Mouse (Mus musculus) heart, embryonic 13.5 days (tissue): ENCODE data around the gene Ndc1. TPM values are rescaled to one million over a fixed set of nuclear protein-coding genes. Genes with fewer than 3 reads are reported as not detected.
"Not testable (repeated sequence)": the region's sequence is repeated elsewhere in the genome, so short reads cannot be mapped to it uniquely, and the experiment has no call there.

Experiments used
- ATAC-seq: fragments of 200-750 bp; cut with Nextera tagmentation; 2 replicates; pipeline ENCODE4 v1.8.0; 2017; ENCODE audit warnings: moderate TSS enrichment; ENCODE audit not compliant: insufficient number of reproducible peaks, low FRiP score, low TSS enrichment; ENCODE audit errors: extremely low read depth
- H3K27ac ChIP-seq: fragments of 300-500 bp; sonication (generic); replicated peaks from 2 replicates; pipeline ENCODE4 v1.5.1; 2015; ENCODE audit warnings: moderate library complexity, mild to moderate bottlenecking, inconsistent platforms
- H3K27me3 ChIP-seq: fragments of 300-500 bp; sonication (generic); replicated peaks from 2 replicates; pipeline ENCODE4 v1.6.1; 2015; ENCODE audit warnings: mild to moderate bottlenecking, inconsistent platforms
- H3K36me3 ChIP-seq: fragments of 300-500 bp; sonication (generic); 2 replicates; pipeline ENCODE4 v1.6.1; 2015; ENCODE audit warnings: mild to moderate bottlenecking, inconsistent platforms
- H3K4me1 ChIP-seq: fragments of 300-500 bp; sonication (generic); 2 replicates; pipeline ENCODE4 v1.6.1; 2015; ENCODE audit warnings: inconsistent platforms
- H3K4me2 ChIP-seq: fragments of 300-500 bp; sonication (generic); 2 replicates; pipeline ENCODE4 v1.6.1; 2015; ENCODE audit warnings: inconsistent platforms, mild to moderate bottlenecking, moderate library complexity
- H3K4me3 ChIP-seq: fragments of 300-500 bp; sonication (generic); 2 replicates; pipeline ENCODE4 v1.5.1; 2015; ENCODE audit warnings: moderate library complexity, mild to moderate bottlenecking, inconsistent platforms
- H3K9ac ChIP-seq: fragments of 300-500 bp; sonication (generic); 2 replicates; pipeline ENCODE4 v1.6.1; 2015; ENCODE audit warnings: inconsistent platforms, mild to moderate bottlenecking, moderate library complexity
- H3K9me3 ChIP-seq: fragments of 300-500 bp; sonication (generic); 2 replicates; pipeline ENCODE4 v1.6.1; 2016; ENCODE audit warnings: inconsistent platforms
- WGBS: fragments of 180-500 bp; shearing (Covaris S2); methylation state at CpG from one replicate; pipeline ENCODE4 v1.1.7; 2015; ENCODE audit warnings: mixed read lengths; 5-methylcytosine and 5-hydroxymethylcytosine counted together
- polyA plus RNA-seq: library from polyadenylated mRNA; unstranded; fragments of >200 nt; fragmentation: Nextera tagmentation; extraction: Ambion mirVana; gene quantifications from 2 replicates; pipeline ENCODE4 v1.2.1, GENCODE M21; 2015

Gene Ndc1
- polyA plus RNA-seq, 1 experiment from 2014 or later = 24.8 TPM

DNA sequence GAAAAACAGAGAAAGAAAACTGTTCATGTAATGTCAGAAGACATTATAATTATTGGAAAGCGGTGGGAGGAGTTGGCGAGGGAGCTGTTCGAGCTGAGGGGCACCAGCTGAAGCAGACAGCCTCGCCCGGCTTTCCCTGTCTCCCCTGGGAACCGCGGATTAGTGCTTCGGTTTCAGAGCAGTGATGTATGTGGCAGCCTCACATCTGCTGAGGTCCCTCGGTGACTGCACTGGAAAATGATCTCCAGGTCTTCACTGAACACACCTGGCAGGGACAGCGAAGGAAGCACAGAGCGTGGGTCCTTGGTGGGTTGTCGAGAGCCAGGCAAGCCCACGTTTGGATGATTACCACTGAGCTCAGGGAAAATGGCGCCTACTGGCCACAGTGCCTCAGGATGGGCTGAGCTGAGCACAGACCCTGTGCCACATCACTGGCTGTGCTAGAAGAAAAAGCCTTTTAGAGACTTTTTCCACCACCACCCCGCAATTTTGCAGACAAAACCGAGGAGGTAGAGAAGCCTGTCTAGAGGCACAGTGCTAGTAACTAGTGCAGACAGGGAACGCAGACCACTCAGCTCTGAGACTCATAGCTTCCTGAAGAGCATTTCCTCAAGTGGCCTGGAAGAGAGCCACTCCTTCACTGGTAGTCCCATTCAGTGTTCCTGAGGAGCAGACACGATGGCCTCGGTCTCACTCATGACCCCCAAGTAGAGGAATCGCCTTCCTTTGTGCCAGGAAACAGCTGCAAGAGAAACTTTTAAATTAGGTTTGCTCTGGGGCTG is 18.9 kb upstream of the Ndc1 start:
- Histone ChIP-seq H3K4me2 (peak overlapping the region; percentile 26), H3K9me3 (no peaks in the 10 kb centered on the region), H3K27ac (no peak overlapping the region), H3K36me3 (peaks cover 31% of the 10 kb centered on the region), H3K9ac (no peak overlapping the region), H3K4me1 (peaks cover 6% of the 10 kb centered on the region), H3K4me3 (no peak overlapping the region), H3K27me3 (no peaks in the 10 kb centered on the region)
- ATAC-seq = no peak
- 66% methylated on average over 20 of the region's 20 CpGs for WGBS

DNA sequence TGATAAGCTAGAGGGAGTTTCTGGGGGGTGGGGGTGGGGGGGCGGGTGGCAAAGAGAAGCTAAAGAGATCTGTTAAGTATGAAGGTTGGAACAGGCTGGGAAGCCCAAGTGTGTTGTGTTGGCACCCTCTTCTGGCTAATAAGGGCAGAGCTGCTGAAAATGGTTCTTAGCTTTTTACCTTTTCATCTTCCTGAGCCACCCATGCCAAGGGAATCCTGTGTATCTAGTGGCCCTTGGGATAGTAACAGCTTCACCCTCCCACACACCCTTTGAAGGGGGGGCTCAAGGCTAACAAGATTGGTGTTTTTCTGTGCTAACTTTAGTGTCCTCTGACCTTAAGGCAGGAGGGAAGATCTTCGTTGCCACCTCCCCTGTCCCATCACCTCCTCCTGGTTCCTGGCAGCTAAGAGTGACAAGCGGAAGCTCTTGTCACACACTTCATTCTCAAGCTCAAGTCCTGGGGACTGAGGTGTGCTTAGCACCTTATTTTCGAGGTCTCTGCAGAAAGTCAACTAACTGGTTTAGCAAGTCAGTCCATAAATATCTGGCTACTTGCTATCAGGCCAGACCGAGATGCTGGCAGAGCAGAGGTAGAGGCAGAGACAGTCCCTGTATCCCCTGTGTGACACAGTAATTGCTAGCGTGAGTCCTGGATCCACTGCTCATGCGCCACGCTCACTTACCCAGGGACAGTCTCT is 18.1 kb upstream of the Ndc1 start:
- H3K9ac ChIP-seq = no peak overlapping the region
- peaks cover 31% of the 10 kb centered on the region for H3K36me3 ChIP-seq
- H3K27me3 ChIP-seq = no peaks in the 10 kb centered on the region
- H3K4me3 ChIP-seq = no peak overlapping the region
- peaks cover 6% of the 10 kb centered on the region for H3K4me1 ChIP-seq
- H3K27ac ChIP-seq = no peak overlapping the region
- 61% methylated on average over 8 of the region's 8 CpGs for WGBS
- H3K9me3 ChIP-seq = no peaks in the 10 kb centered on the region
- peak overlapping the region; percentile 26 for H3K4me2 ChIP-seq
- no peak for ATAC-seq

DNA sequence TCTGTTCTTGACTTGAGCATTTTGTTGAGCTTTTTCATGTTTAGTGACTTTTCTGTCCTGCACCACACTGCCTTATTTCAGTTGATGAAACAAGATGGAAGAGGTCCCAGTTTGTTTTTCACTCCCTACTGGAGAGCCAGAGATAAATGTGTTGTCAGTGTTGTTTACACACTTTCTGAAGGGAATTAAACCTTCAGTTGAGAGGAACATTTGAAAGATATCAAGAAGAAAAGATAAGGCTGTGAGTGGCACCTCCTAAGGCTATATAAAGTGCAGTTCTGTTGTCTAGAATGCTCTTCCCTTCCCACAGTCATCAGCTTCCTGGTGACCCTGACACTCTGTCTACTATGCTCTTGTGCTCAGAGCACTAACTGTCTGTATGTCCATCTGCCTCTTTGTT is 16.2 kb upstream of the Ndc1 start:
- no peak overlapping the region for H3K4me2 ChIP-seq
- H3K27me3 ChIP-seq = no peaks in the 10 kb centered on the region
- no peak for ATAC-seq
- peaks cover 6% of the 10 kb centered on the region for H3K4me1 ChIP-seq
- no peak overlapping the region for H3K4me3 ChIP-seq
- peaks cover 21% of the 10 kb centered on the region for H3K36me3 ChIP-seq
- no peak overlapping the region for H3K9ac ChIP-seq
- H3K9me3 ChIP-seq = no peaks in the 10 kb centered on the region
- no peak overlapping the region for H3K27ac ChIP-seq

DNA sequence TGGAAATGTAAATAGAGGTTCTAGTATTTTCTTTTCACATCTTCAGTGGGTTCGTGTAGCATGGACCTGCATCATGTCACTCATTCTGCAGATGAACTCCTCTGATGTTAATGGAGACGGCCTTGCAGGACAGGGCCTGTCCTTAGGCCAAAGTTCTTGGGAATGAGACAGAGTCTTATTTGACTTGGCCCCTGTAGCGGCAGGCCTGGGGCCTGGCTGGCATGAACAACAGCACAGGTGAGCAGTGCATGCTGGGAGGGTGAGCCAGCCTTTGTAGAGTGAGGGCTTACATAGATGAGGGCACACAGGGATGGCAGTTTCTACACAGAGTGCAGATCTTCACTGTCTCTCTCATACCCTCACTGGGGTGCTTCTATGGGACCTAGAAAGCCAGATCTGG is 14.0 kb upstream of the Ndc1 start:
- Histone ChIP-seq H3K9me3 (no peaks in the 10 kb centered on the region), H3K36me3 (peaks cover 18% of the 10 kb centered on the region), H3K4me3 (no peak overlapping the region), H3K4me1 (peaks cover 5% of the 10 kb centered on the region), H3K27ac (no peak overlapping the region), H3K27me3 (no peaks in the 10 kb centered on the region), H3K9ac (no peak overlapping the region), H3K4me2 (no peak overlapping the region)
- WGBS = 81% methylated on average over 3 of the region's 3 CpGs
- ATAC-seq = no peak

DNA sequence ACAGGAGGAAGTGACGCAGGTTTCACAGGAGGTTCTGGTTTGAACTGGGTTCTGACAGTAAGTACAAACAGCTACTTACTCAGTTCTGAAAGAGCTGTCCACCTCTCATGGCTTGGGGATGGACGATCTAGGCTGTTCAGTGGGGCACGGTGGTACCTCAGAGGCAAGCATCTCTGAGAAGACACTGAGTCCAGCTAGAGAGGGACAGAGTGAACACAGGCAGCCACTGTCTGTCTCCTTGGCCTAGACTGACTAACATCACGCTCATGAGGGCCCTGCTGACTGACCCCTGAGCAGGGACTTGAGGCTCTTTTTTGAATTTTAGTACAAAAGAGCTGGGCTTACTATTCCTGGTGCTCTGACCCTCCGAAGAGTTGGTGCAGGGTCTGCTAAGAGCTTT is 13.5 kb upstream of the Ndc1 start:
- H3K4me1 ChIP-seq = no peaks in the 10 kb centered on the region
- H3K9ac ChIP-seq = no peak overlapping the region
- H3K4me3 ChIP-seq = no peak overlapping the region
- no peaks in the 10 kb centered on the region for H3K9me3 ChIP-seq
- H3K4me2 ChIP-seq = no peak overlapping the region
- no peak for ATAC-seq
- no peak overlapping the region for H3K27ac ChIP-seq
- peaks cover 23% of the 10 kb centered on the region for H3K36me3 ChIP-seq
- H3K27me3 ChIP-seq = no peaks in the 10 kb centered on the region
- WGBS = 86% methylated on average over 5 of the region's 5 CpGs

DNA sequence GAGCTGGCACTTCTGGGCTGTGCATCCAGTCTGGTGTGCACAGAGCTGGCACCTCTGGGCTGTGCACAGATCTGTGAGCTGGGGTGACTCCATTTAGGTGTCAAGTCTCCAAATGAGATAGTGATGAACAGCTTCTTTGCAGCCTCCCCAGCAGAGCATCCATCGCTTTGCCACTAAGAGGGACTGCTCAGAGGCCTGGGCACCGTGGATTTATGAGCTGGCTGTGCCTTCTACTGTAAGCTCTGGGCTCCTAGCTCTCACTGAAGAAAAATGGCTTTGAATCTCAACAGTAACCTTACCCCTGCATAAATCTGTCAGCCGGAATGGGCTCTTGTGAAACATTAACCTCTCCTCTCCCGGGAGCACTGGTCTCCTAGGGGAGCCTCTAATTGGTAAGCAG is 13.0 kb upstream of the Ndc1 start:
- no peak overlapping the region for H3K4me3 ChIP-seq
- no peak overlapping the region for H3K4me2 ChIP-seq
- no peaks in the 10 kb centered on the region for H3K4me1 ChIP-seq
- no peaks in the 10 kb centered on the region for H3K9me3 ChIP-seq
- H3K9ac ChIP-seq = no peak overlapping the region
- H3K36me3 ChIP-seq = peaks cover 26% of the 10 kb centered on the region
- H3K27me3 ChIP-seq = no peaks in the 10 kb centered on the region
- no peak overlapping the region for H3K27ac ChIP-seq
- 57% methylated on average over 4 of the region's 4 CpGs for WGBS
- no peak for ATAC-seq

DNA sequence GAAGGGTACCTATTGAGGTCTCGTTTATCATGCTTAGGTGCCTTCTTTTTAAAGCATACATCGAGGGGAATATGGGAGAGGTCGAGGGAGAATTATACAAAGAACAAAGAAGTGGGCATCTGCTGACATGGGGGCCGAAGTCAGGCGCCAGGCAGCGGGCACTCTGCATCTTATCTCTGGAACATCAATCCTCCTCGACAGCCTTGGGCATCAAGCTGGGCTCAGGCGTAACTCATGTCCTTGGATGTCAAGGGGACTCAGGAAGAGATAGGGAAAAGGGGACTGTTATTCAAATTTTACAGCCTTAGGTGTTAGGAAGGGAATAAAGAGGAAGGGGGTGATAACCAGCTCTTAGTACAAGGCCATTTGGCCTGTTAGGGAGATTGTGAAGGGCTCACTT is 10.4 kb upstream of the Ndc1 start:
- not testable (repeated sequence) for H3K4me2 ChIP-seq, H3K9ac ChIP-seq, H3K4me1 ChIP-seq, ATAC-seq, H3K9me3 ChIP-seq, H3K4me3 ChIP-seq, H3K27me3 ChIP-seq, H3K27ac ChIP-seq
- H3K36me3 ChIP-seq = peaks cover 20% of the 10 kb centered on the region
- 52% methylated on average over 8 of the region's 8 CpGs for WGBS

DNA sequence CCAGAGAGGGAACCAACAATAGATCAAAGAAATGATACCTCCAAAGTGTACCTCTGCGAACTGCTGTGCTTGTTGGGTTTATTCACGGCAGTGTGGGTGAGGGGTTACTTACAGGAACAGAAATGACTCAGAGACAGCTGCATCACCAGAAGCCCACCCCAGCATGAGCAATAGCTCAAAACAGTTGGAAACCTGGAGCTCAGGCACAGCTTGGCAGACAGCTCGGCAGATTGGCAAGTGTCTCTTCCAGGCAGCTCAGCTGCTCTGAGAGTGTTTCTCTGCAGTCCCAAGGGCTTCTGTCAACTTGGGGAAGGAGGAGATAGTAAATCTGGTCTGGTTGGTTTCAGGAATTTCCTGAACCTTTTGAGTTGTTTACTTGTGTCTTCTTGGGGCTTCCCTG is 9.1 kb upstream of the Ndc1 start:
- ATAC-seq = no peak
- Histone ChIP-seq H3K4me3 (no peak overlapping the region), H3K9me3 (no peaks in the 10 kb centered on the region), H3K27ac (no peak overlapping the region), H3K27me3 (no peaks in the 10 kb centered on the region), H3K4me1 (no peaks in the 10 kb centered on the region), H3K36me3 (peaks cover 20% of the 10 kb centered on the region), H3K9ac (no peak overlapping the region), H3K4me2 (no peak overlapping the region)
- 78% methylated on average over 3 of the region's 3 CpGs for WGBS

DNA sequence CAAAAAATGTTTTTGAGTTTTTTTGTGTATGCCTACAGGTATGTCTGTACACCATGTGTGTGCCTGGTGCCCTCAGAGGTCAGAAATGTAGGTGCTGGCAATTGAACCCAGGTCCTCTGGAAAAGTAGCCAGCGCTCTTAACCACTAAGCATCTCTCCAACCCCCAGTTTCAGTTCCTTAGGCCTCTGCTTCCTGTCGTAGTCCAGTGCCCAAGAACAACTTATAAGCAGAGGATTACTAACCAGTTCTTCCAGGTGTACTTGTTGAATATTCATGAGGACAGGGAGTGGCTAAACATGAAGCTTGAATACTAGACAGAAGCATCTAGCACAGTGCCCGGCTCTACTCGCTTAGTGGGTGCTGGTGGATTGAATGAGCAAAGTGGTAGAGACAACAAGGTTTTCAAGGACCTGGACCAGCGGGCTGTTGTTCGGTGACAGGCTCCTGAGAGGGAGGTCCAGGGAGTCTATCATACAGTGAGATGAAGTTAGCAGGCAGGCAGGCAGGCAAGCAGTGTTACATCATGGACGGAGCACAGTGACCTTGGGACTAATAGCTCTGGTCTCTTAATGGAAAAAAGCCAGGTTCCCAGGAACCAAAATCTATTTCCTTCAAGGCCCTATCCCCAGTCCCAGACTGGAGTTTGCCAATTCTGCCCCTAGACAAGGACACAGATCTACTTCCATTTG is 7.0 kb upstream of the Ndc1 start:
- Histone ChIP-seq H3K9ac (no peak overlapping the region), H3K9me3 (no peaks in the 10 kb centered on the region), H3K27ac (no peak overlapping the region), H3K4me3 (no peak overlapping the region), H3K36me3 (peaks cover 20% of the 10 kb centered on the region), H3K27me3 (no peaks in the 10 kb centered on the region), H3K4me2 (no peak overlapping the region), H3K4me1 (no peaks in the 10 kb centered on the region)
- no peak for ATAC-seq
- 89% methylated on average over 7 of the region's 7 CpGs for WGBS

DNA sequence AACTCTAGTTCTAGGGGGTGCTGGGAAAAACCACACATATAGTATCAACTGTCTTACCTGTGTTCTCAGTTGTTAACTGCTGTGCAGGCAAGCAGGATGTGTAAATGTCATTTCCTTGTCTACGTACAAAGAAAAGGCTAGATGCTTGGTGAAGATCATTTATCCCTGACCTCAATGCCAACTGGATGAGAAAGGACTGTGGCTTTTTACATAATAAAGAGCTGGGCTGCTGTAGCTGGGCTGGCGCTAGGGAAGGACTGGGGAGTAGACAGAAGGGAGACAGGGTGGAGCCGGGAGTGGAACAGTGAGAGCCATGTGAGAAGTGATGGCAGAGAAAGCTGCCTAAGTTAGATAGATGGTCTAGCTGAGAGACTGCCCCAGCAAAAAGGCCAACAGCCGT is 4.8 kb upstream of the Ndc1 start:
- WGBS = 68% methylated on average over 4 of the region's 4 CpGs
- Histone ChIP-seq H3K9ac (no peak overlapping the region), H3K27me3 (no peaks in the 10 kb centered on the region), H3K4me3 (no peak overlapping the region), H3K4me2 (no peak overlapping the region), H3K27ac (no peak overlapping the region), H3K4me1 (no peaks in the 10 kb centered on the region), H3K9me3 (no peaks in the 10 kb centered on the region), H3K36me3 (peaks cover 20% of the 10 kb centered on the region)
- no peak for ATAC-seq

DNA sequence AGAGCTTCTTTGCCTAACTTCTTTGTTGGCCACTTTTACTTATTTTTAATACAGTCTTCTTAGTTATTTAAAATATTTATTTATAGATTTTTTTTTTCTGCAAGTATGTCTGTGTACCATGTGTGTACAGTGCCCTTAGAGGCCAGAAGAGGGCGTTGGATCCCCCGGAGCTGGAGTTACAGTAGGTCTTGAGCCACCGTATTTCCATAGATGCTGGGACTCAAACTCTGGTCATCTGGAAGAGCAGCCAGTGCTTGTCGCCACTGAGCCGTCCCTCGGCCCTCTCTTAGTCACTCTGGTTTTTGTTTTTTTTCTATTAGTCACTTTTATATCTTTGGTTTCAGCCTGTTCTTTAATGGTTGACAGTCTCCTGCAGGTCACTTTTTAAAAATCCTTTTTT is 4.0 kb upstream of the Ndc1 start:
- Histone ChIP-seq H3K9me3 (no peaks in the 10 kb centered on the region), H3K36me3 (peaks cover 15% of the 10 kb centered on the region), H3K4me1 (peaks cover 4% of the 10 kb centered on the region), H3K27ac (no peak overlapping the region), H3K4me2 (no peak overlapping the region), H3K9ac (no peak overlapping the region), H3K27me3 (no peaks in the 10 kb centered on the region), H3K4me3 (no peak overlapping the region)
- ATAC-seq = no peak
- WGBS = 68% methylated on average over 6 of the region's 6 CpGs
